Mouse (Mus musculus): Measurements from ENCODE around the gene Lrrc8c.

The Lrrc8c gene

GRCm38 (mm10) chr5:105639363-105639762 is 120.2 kb downstream of the Lrrc8c start:
- no peak for DNase-seq (ENCODE audit: low spot score)

GRCm38 (mm10) chr5:105642517-105642916 is 123.3 kb downstream of the Lrrc8c start:
- no peak for DNase-seq (ENCODE audit: low spot score)

GRCm38 (mm10) chr5:105643276-105643675 is 124.1 kb downstream of the Lrrc8c start:
- DNase-seq (ENCODE audit: low spot score), result no peak

GRCm38 (mm10) chr5:105644195-105644594 is 125.0 kb downstream of the Lrrc8c start:
- no peak for DNase-seq (ENCODE audit: low spot score)

GRCm38 (mm10) chr5:105647094-105647493 is 127.9 kb downstream of the Lrrc8c start:
- DNase-seq (ENCODE audit: low spot score), result no peak

- no peak for DNase-seq (ENCODE audit: low spot score)
Measured at GRCm38 (mm10) chr5:105648648-105649287, 129.6 kb downstream of the Lrrc8c start.

GRCm38 (mm10) chr5:105649514-105650001 is 130.4 kb downstream of the Lrrc8c start:
- DNase-seq (ENCODE audit: low spot score), result no peak

GRCm38 (mm10) chr5:105650728-105651479 is 131.7 kb downstream of the Lrrc8c start:
- DNase-seq (ENCODE audit: low spot score), result no peak

- DNase-seq (ENCODE audit: low spot score), result no peak
Measured at GRCm38 (mm10) chr5:105651561-105651991, 132.4 kb downstream of the Lrrc8c start.

GRCm38 (mm10) chr5:105654237-105655063 is 135.3 kb downstream of the Lrrc8c start:
- DNase-seq (ENCODE audit: low spot score), result peak; percentile 27

- no peak for DNase-seq (ENCODE audit: low spot score)
Measured at GRCm38 (mm10) chr5:105655100-105655734, 136.0 kb downstream of the Lrrc8c start.

GRCm38 (mm10) chr5:105661894-105662293 is 142.7 kb downstream of the Lrrc8c start:
- DNase-seq (ENCODE audit: low spot score), result no peak

Measured in urinary bladder, postnatal 10 days (tissue).